Mouse (Mus musculus): ENCODE results near the gene Fbf1. TPM values are rescaled to one million over a fixed set of nuclear protein-coding genes. Genes with fewer than 3 reads are reported as not detected.
A peak's percentile ranks its signal among the peaks of the same experiment; 100 is the strongest.

Gene Fbf1
- polyA plus RNA-seq, 1 experiment from 2014 or later = 3.7 TPM

- peak overlapping the region; percentile 38 for H3K4me2 ChIP-seq (replicated peaks; ENCODE audit: low read depth)
- no peaks in the 10 kb centered on the region for H3K9me3 ChIP-seq (ENCODE audit: control insufficient read depth)
- TF ChIP-seq CTCF (IDR thresholded peaks at IDR 0.05; ENCODE audit: low read depth) = 0 out of 2 replicates have a peak, but pooled peaks have one; percentile 9
- H3K9ac ChIP-seq (ENCODE audit: low read depth, low read length) = peak overlapping the region; percentile 22
- no peaks in the 10 kb centered on the region; the same call in 1 of the 2 replicates for H3K27me3 ChIP-seq (replicated peaks; ENCODE audit: control insufficient read depth, insufficient read depth, low read length)
- H3K36me3 ChIP-seq (ENCODE audit: control insufficient read depth, insufficient read depth) = no peaks in the 10 kb centered on the region
- H3K27ac ChIP-seq (ENCODE audit: low read depth, low read length) = peak overlapping the region; percentile 74
- H3K4me1 ChIP-seq (replicated peaks; ENCODE audit: control insufficient read depth, insufficient read depth, low read length) = peaks cover 36% of the 10 kb centered on the region
- no peak overlapping the region for H3K4me3 ChIP-seq (ENCODE audit: low read depth, low read length)
- 18% methylated on average over 11 of the region's 11 CpGs for WGBS
- ATAC-seq = no peak
Observed at GRCm38 (mm10) chr11:116101931-116102381, 66.0 kb downstream of the Fbf1 start.

DNA sequence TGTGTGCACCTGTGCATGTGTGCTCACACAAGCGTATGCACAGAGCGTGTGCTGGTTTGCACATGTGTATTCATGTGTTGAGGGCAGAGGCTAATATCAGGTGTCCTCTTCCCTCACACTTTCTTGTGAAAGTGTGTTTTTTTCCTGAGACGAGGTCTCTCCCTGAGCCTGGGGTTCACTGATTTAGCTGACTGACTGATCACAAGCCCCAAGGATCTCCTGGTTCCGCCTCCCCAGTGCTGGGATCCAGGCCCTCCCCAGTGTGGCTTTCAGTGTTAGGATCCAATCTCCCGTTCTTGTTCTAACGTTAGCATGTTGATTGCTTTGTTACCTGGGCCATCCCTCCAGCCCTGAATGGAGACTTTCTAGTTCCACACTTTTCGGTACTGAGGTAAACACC, 67.1 kb downstream of the Fbf1 start:
- Histone ChIP-seq H3K4me2 (replicated peaks; ENCODE audit: low read depth) (no peak overlapping the region), H3K9ac (ENCODE audit: low read depth, low read length) (no peak overlapping the region)

DNA sequence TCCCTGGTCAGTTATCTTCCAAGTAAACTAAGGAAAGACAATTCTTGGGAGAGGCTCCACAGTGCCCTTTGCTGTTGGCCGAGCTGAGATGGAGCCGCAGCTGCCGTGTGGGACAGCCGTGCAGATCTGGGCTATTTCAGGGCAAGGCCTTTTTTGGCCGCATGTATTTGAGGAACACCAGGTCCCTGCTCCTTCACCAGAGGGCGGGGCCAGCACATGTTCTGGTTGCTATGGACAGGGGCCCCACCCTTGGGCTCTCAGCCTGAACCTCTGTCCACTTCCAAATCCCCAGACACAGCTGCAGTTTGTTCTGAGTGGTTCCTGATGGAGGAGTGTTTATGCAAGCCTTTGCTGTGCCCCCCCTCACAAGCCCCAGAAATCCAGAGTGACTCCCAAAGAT, 67.6 kb downstream of the Fbf1 start:
- Histone ChIP-seq H3K4me3 (ENCODE audit: low read depth, low read length) (no peak overlapping the region), H3K36me3 (ENCODE audit: control insufficient read depth, insufficient read depth) (no peaks in the 10 kb centered on the region), H3K4me1 (replicated peaks; ENCODE audit: control insufficient read depth, insufficient read depth, low read length) (peaks cover 32% of the 10 kb centered on the region), H3K27ac (ENCODE audit: low read depth, low read length) (no peak overlapping the region), H3K9ac (ENCODE audit: low read depth, low read length) (no peak overlapping the region), H3K9me3 (ENCODE audit: control insufficient read depth) (0 out of 2 replicates have a peak, but pooled peaks cover 2% of the 10 kb centered on the region), H3K27me3 (replicated peaks; ENCODE audit: control insufficient read depth, insufficient read depth, low read length) (no peaks in the 10 kb centered on the region), H3K4me2 (replicated peaks; ENCODE audit: low read depth) (0 out of 2 replicates have a peak overlapping the region, but pooled peaks have one; percentile 27)
- ATAC-seq = 0 out of 2 replicates have a peak, but pooled peaks have one; percentile 14
- TF ChIP-seq CTCF (IDR thresholded peaks at IDR 0.05; ENCODE audit: low read depth) = no peak
- 34% methylated on average over 6 of the region's 6 CpGs for WGBS

More for the DNA sequence above, 67.1 kb downstream of the Fbf1 start:
- ATAC-seq = no peak
- Histone ChIP-seq H3K9me3 (ENCODE audit: control insufficient read depth) (0 out of 2 replicates have a peak, but pooled peaks cover 2% of the 10 kb centered on the region), H3K4me1 (replicated peaks; ENCODE audit: control insufficient read depth, insufficient read depth, low read length) (peaks cover 32% of the 10 kb centered on the region), H3K27me3 (replicated peaks; ENCODE audit: control insufficient read depth, insufficient read depth, low read length) (no peaks in the 10 kb centered on the region), H3K4me3 (ENCODE audit: low read depth, low read length) (no peak overlapping the region), H3K27ac (ENCODE audit: low read depth, low read length) (peak overlapping the region; percentile 74), H3K36me3 (ENCODE audit: control insufficient read depth, insufficient read depth) (no peaks in the 10 kb centered on the region)
- no peak for TF ChIP-seq CTCF (IDR thresholded peaks at IDR 0.05; ENCODE audit: low read depth)
- WGBS = 78% methylated on average over 7 of the region's 7 CpGs

DNA sequence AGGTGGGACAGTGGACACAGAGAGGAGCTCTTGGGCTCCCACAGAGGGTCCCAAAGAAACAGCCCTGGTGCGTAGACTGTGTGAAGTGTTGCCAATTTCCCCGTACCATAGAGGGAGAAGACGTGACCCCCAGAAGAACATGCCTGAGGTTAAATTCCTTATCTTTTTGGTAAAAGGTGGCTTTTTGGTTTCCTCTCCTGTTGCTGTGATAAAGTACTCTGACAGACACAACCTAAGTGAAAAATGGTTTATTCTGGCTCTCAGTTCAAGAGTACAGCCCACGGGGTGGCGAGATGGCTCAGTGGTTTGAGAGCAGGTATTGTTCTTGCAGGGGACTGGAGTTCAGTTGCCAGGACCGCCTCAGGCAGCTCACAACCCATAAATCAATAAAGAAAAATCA, 68.5 kb downstream of the Fbf1 start:
- 88% methylated on average over 6 of the region's 6 CpGs for WGBS
- H3K4me1 ChIP-seq (replicated peaks; ENCODE audit: control insufficient read depth, insufficient read depth, low read length) = peaks cover 32% of the 10 kb centered on the region

DNA sequence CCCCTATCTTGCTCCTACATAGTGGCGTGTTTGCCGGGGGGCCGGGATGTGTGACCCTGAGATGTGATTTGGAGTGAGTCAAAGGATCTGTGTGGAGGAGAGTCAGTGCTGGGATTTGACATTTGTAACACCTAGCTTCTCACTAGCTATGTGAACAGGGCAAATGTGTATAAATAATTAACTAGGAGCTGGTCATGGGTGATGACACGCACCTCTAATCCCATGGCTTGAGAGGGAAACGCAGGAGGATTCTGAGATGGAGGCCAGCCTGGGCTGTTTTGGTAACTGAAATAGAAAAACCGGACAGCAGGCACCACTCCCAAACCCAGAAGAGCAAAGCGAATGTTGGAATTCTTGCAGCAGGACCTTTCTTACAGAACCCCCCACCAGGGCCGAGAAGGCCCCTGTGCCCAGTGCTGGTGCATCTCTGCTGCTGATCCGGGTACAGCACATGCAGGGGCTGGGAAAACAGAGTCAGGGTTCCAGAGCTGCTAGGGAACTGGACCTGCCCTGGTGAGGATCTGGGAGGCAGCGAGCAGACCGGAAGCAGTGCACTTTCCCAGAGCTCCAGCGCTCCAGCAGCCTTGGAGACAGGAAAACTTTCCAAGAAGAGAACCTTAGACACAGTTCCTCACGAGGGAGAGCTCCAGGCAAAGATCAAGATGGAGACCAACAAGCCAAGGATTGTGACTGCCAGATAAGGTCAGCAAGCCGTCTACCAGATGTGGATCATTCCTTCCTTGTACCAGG, 69.1 kb downstream of the Fbf1 start:
- H3K9ac ChIP-seq (ENCODE audit: low read depth, low read length) = no peak overlapping the region
- H3K4me2 ChIP-seq (replicated peaks; ENCODE audit: low read depth) = peak overlapping the region; percentile 24; the same call in 1 of the 2 replicates
- H3K9me3 ChIP-seq (ENCODE audit: control insufficient read depth) = 0 out of 2 replicates have a peak, but pooled peaks cover 2% of the 10 kb centered on the region
- H3K36me3 ChIP-seq (ENCODE audit: control insufficient read depth, insufficient read depth) = no peaks in the 10 kb centered on the region
- H3K4me3 ChIP-seq (ENCODE audit: low read depth, low read length) = no peak overlapping the region
- 55% methylated on average over 14 of the region's 14 CpGs for WGBS
- H3K27ac ChIP-seq (ENCODE audit: low read depth, low read length) = no peak overlapping the region
- ATAC-seq = peak; percentile 31; the same call in 1 of the 2 replicates
- TF ChIP-seq CTCF (IDR thresholded peaks at IDR 0.05; ENCODE audit: low read depth) = no peak
- H3K4me1 ChIP-seq (replicated peaks; ENCODE audit: control insufficient read depth, insufficient read depth, low read length) = peaks cover 28% of the 10 kb centered on the region
- H3K27me3 ChIP-seq (replicated peaks; ENCODE audit: control insufficient read depth, insufficient read depth, low read length) = no peaks in the 10 kb centered on the region

More for the DNA sequence above, 68.5 kb downstream of the Fbf1 start:
- no peak for ATAC-seq
- Histone ChIP-seq H3K4me3 (ENCODE audit: low read depth, low read length) (no peak overlapping the region), H3K9me3 (ENCODE audit: control insufficient read depth) (0 out of 2 replicates have a peak, but pooled peaks cover 2% of the 10 kb centered on the region), H3K9ac (ENCODE audit: low read depth, low read length) (no peak overlapping the region), H3K27ac (ENCODE audit: low read depth, low read length) (no peak overlapping the region), H3K27me3 (replicated peaks; ENCODE audit: control insufficient read depth, insufficient read depth, low read length) (no peaks in the 10 kb centered on the region), H3K4me2 (replicated peaks; ENCODE audit: low read depth) (no peak overlapping the region), H3K36me3 (ENCODE audit: control insufficient read depth, insufficient read depth) (no peaks in the 10 kb centered on the region)
- no peak for TF ChIP-seq CTCF (IDR thresholded peaks at IDR 0.05; ENCODE audit: low read depth)
